Mouse (Mus musculus) hindbrain, postnatal 0 days (tissue): ENCODE measurements around the gene Mis12. TPM values are rescaled to one million over a fixed set of nuclear protein-coding genes. Genes with fewer than 3 reads are reported as not detected.

Experiments
- ATAC-seq: fragments of 200-750 bp; cut with Nextera tagmentation; 2 replicates; pipeline ENCODE4 v1.8.0; 2017; ENCODE audit warnings: mild to moderate bottlenecking, moderate TSS enrichment, moderate library complexity
- DNase-seq: peaks from one replicate; pipeline ENCODE4 v3.0.0-alpha.2; 2015; ENCODE audit warnings: low spot score
- H3K27ac ChIP-seq: fragments of 300-500 bp; sonication (generic); 2 replicates; pipeline ENCODE4 v1.5.1; 2014; ENCODE audit warnings: mild to moderate bottlenecking
- H3K27me3 ChIP-seq: fragments of 300-500 bp; sonication (generic); 2 replicates; pipeline ENCODE4 v1.6.1; 2014; ENCODE audit warnings: low read length, mixed read lengths; ENCODE audit not compliant: insufficient read depth
- H3K36me3 ChIP-seq: fragments of 300-500 bp; sonication (generic); 2 replicates; pipeline ENCODE4 v1.6.1; 2014; ENCODE audit warnings: low read length, mixed read lengths; ENCODE audit not compliant: insufficient read depth
- H3K4me1 ChIP-seq: fragments of 300-500 bp; sonication (generic); 2 replicates; pipeline ENCODE4 v1.6.1; 2014; ENCODE audit warnings: antibody characterized with exemption, low read length, mixed read lengths; ENCODE audit not compliant: insufficient read depth
- H3K4me2 ChIP-seq: fragments of 300-500 bp; sonication (generic); 2 replicates; pipeline ENCODE4 v1.6.1; 2014; ENCODE audit warnings: low read depth, mild to moderate bottlenecking, low read length, moderate library complexity, mixed read lengths
- H3K4me3 ChIP-seq: fragments of 300-500 bp; sonication (generic); 2 replicates; pipeline ENCODE4 v1.5.1; 2014; ENCODE audit warnings: low read length
- H3K9ac ChIP-seq: fragments of 300-500 bp; sonication (generic); replicated peaks from 2 replicates; pipeline ENCODE4 v1.6.1; 2014; ENCODE audit warnings: mild to moderate bottlenecking, low read length, moderate library complexity, mixed read lengths
- H3K9me3 ChIP-seq: fragments of 300-500 bp; sonication (generic); 2 replicates; pipeline ENCODE4 v1.6.1; 2016; ENCODE audit warnings: low read length, mixed read lengths
- CTCF ChIP-seq: IDR thresholded peaks from 2 replicates; pipeline ENCODE4 v1.5.1; 2016; ENCODE audit warnings: antibody characterized with exemption, control low read depth, low read depth
- WGBS: fragments of 180-500 bp; shearing (Covaris S2); extraction: QIAGEN DNeasy Blood & Tissue Kit; methylation state at CpG from one replicate; pipeline ENCODE4 v1.1.7; 2014; 5-methylcytosine and 5-hydroxymethylcytosine counted together
- polyA plus RNA-seq: library from polyadenylated mRNA; unstranded; fragments of >200 nt; fragmentation: Nextera tagmentation; extraction: Ambion mirVana; gene quantifications from 2 replicates; pipeline ENCODE4 v1.2.1, GENCODE M21; 2015
- total RNA-seq: library from RNA; depleted of rRNA; stranded (reverse); fragments of >200 nt; gene quantifications from 2 replicates; pipeline ENCODE4 v1.2.3, GENCODE M21; 2014; rRNA removed

Gene Mis12
- total and polyA plus RNA-seq, 2 experiments from 2014 or later: 6.1 to 14.1 TPM

GRCm38 (mm10) chr11:71033163-71033761 is 13.9 kb downstream of the Mis12 start, which contains the start of gene 6330403K07Rik:
6330403K07Rik (minus strand) TSS chr11:71033513.
- ATAC-seq (peak; percentile 97), DNase-seq (peak; percentile 92)
- under 1% methylated on average over 31 of the region's 31 CpGs for WGBS
- Histone ChIP-seq H3K36me3 (no peaks in the 10 kb centered on the region), H3K4me3 (peak within 1 kb of the TSS; percentile 55), H3K9ac (peak within 1 kb of the TSS; percentile 80), H3K4me1 (0 out of 2 replicates have a peak, but pooled peaks cover 5% of the 10 kb centered on the region), H3K27ac (peak within 1 kb of the TSS; percentile 95), H3K27me3 (no peaks in the 10 kb centered on the region), H3K9me3 (no peaks in the 10 kb centered on the region), H3K4me2 (peak within 1 kb of the TSS; percentile 62)
- TF ChIP-seq CTCF: no peak

GRCm38 (mm10) chr11:71039526-71040298 is 20.3 kb downstream of the Mis12 start:
- H3K9me3 ChIP-seq: no peaks in the 10 kb centered on the region
- DNase-seq (no peak), ATAC-seq (no peak)
- no peak overlapping the region for H3K27ac ChIP-seq
- TF ChIP-seq CTCF: no peak
- H3K4me2 ChIP-seq: no peak overlapping the region
- no peaks in the 10 kb centered on the region for H3K4me1 ChIP-seq
- H3K27me3 ChIP-seq: no peaks in the 10 kb centered on the region
- H3K4me3 ChIP-seq: no peak overlapping the region
- WGBS: 90% methylated on average over 5 of the region's 5 CpGs
- no peak overlapping the region for H3K9ac ChIP-seq
- H3K36me3 ChIP-seq: no peaks in the 10 kb centered on the region

- 0% methylated on average over 1 of the region's 1 CpGs for WGBS
- ATAC-seq: no peak
These were observed 33.1 kb downstream of the Mis12 start for GRCm38 (mm10) chr11:71052554-71052953.

GRCm38 (mm10) chr11:71076342-71076741 is 56.9 kb downstream of the Mis12 start:
- Histone ChIP-seq H3K27me3 (no peaks in the 10 kb centered on the region), H3K4me2 (no peak overlapping the region), H3K36me3 (no peaks in the 10 kb centered on the region), H3K27ac (no peak overlapping the region), H3K9ac (no peak overlapping the region), H3K4me3 (no peak overlapping the region), H3K9me3 (no peaks in the 10 kb centered on the region), H3K4me1 (no peaks in the 10 kb centered on the region)
- DNase-seq (no peak), ATAC-seq (no peak)
- no peak for TF ChIP-seq CTCF
- 81% methylated on average over 1 of the region's 1 CpGs for WGBS

More at GRCm38 (mm10) chr11:71052554-71052953, 33.1 kb downstream of the Mis12 start:
- H3K36me3 ChIP-seq: no peaks in the 10 kb centered on the region
- peak; percentile 80 for DNase-seq
- no peak overlapping the region for H3K4me2 ChIP-seq
- no peaks in the 10 kb centered on the region for H3K4me1 ChIP-seq
- no peaks in the 10 kb centered on the region for H3K9me3 ChIP-seq
- H3K4me3 ChIP-seq: no peak overlapping the region
- TF ChIP-seq CTCF: peak; percentile 79
- H3K9ac ChIP-seq: no peak overlapping the region
- no peak overlapping the region for H3K27ac ChIP-seq
- no peaks in the 10 kb centered on the region for H3K27me3 ChIP-seq

Other genes with a start within 250 kb of the Mis12 start
- not detected in 2 replicates for gene Scimp, start 207.0 kb upstream of the Mis12 start, total RNA-seq
- gene Scimp, start 207.0 kb upstream of the Mis12 start, polyA plus RNA-seq: 0.14 TPM in 1 of 2 replicates, not detected in the other
- 45.7 and 47.1 TPM in 2 replicates for gene Rabep1, start 174.8 kb upstream of the Mis12 start, total RNA-seq
- gene Rabep1, start 174.8 kb upstream of the Mis12 start, polyA plus RNA-seq: 101 and 104 TPM in 2 replicates
- 63.9 and 64.0 TPM in 2 replicates for gene Nup88, start 49.6 kb upstream of the Mis12 start, total RNA-seq
- 97.0 and 99.8 TPM in 2 replicates for gene Nup88, start 49.6 kb upstream of the Mis12 start, polyA plus RNA-seq
- 17.7 and 47.2 TPM in 2 replicates for gene Rpain, start 49.4 kb upstream of the Mis12 start, total RNA-seq
- gene Rpain, start 49.4 kb upstream of the Mis12 start, polyA plus RNA-seq: 65.8 and 66.7 TPM in 2 replicates
- gene C1qbp, start 36.6 kb upstream of the Mis12 start, total RNA-seq: 14.9 and 22.0 TPM in 2 replicates
- 201 TPM in 2 replicates for gene C1qbp, start 36.6 kb upstream of the Mis12 start, polyA plus RNA-seq
- gene Dhx33, start 15.2 kb upstream of the Mis12 start, total RNA-seq: 22.9 and 24.3 TPM in 2 replicates
- gene Dhx33, start 15.2 kb upstream of the Mis12 start, polyA plus RNA-seq: 8.3 and 10.0 TPM in 2 replicates
- gene Derl2, start 230 bp downstream of the Mis12 start, total RNA-seq: 25.7 and 31.5 TPM in 2 replicates
- 25.3 and 28.2 TPM in 2 replicates for gene Derl2, start 230 bp downstream of the Mis12 start, polyA plus RNA-seq
- 696 and 765 TPM in 2 replicates for gene 6330403K07Rik, start 13.9 kb downstream of the Mis12 start, total RNA-seq
- gene 6330403K07Rik, start 13.9 kb downstream of the Mis12 start, polyA plus RNA-seq: 673 and 681 TPM in 2 replicates
- 0.05 TPM in 1 of 2 replicates, not detected in the other for gene Nlrp1a, start 125.1 kb downstream of the Mis12 start, total RNA-seq
- 0.06 TPM in 1 of 2 replicates, not detected in the other for gene Nlrp1a, start 125.1 kb downstream of the Mis12 start, polyA plus RNA-seq
- gene Nlrp1b, start 211.1 kb downstream of the Mis12 start, total RNA-seq: 0.05 and 0.07 TPM in 2 replicates
- gene Nlrp1b, start 211.1 kb downstream of the Mis12 start, polyA plus RNA-seq: not detected in 2 replicates